Mouse (Mus musculus): ENCODE measurements around the gene Best1.
"Not testable (repeated sequence)": the region's sequence is repeated elsewhere in the genome, so short reads cannot be mapped to it uniquely, and the experiment has no call there.

Best1 gene

GRCm38 (mm10) chr19:9992011-9992958 lies 9.1 kb downstream of the Best1 start:
- CTCF ChIA-PET, result interaction anchor here (1.3 to 1.6 kb wide), 3 partner anchors 11 to 80 kb away, joined by 3 to 23 read pairs (median 7); no protein-coding TSS in a partner anchor

GRCm38 (mm10) chr19:9991304-9991703 lies 10.1 kb downstream of the Best1 start:
- CTCF ChIA-PET, result interaction anchor here (0.6 to 1.6 kb wide), 7 partner anchors 10 to 532 kb away, joined by 3 to 23 read pairs (median 5); no protein-coding TSS in a partner anchor

- CTCF ChIA-PET, result interaction anchor here (0.9 to 1.2 kb wide), 3 partner anchors 69 to 81 kb away, joined by 3 to 6 read pairs (median 4); no protein-coding TSS in a partner anchor
Observed at GRCm38 (mm10) chr19:9989884-9990256, 11.6 kb downstream of the Best1 start.

- CTCF ChIA-PET, result interaction anchor here (1.0 to 1.2 kb wide), 2 partner anchors 68 to 80 kb away, joined by 3 to 6 read pairs; no protein-coding TSS in a partner anchor
Observed at GRCm38 (mm10) chr19:9989171-9989883, 12.1 kb downstream of the Best1 start.

GRCm38 (mm10) chr19:9987593-9987992 lies 13.8 kb downstream of the Best1 start:
- CTCF ChIA-PET, result interaction anchor here (0.5 kb wide), 1 partner anchor 82 kb away, joined by 3 read pairs; no protein-coding TSS in a partner anchor

GRCm38 (mm10) chr19:9987192-9987591 lies 14.2 kb downstream of the Best1 start:
- CTCF ChIA-PET, result no interaction called here

DNA sequence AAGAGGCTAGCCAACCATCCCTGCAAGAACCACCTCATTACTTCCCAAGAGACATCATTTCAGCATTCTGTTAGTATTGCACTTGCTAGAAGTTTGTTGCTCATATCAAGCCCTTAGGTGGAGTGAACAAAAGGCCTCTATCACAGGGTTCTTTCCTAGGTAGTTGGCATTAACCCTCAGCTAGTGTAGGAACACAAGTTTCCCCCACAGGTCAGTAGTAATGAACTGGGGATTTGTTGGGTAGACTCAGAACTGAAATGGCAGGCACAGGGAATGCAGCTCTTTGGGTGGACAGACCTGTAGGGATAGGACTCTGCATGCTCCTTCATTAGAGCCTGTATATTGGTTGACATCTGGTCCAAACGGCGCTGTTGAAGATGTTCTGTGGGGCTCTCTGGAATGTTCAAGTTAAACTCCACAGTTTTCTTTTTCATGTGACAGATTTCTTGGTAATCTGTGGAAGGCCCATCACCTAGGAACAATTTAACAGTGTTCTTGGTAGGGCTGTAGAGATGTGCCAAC lies 15.5 kb downstream of the Best1 start:
- CTCF ChIA-PET, result interaction anchor here (0.5 kb wide), 1 partner anchor 32 kb away, joined by 3 read pairs; no protein-coding TSS in a partner anchor

GRCm38 (mm10) chr19:9985190-9985899 lies 16.1 kb downstream of the Best1 start:
- CTCF ChIA-PET, result interaction anchor here (0.5 to 1.3 kb wide), 2 partner anchors 9 to 32 kb away, joined by 3 to 4 read pairs; no protein-coding TSS in a partner anchor

DNA sequence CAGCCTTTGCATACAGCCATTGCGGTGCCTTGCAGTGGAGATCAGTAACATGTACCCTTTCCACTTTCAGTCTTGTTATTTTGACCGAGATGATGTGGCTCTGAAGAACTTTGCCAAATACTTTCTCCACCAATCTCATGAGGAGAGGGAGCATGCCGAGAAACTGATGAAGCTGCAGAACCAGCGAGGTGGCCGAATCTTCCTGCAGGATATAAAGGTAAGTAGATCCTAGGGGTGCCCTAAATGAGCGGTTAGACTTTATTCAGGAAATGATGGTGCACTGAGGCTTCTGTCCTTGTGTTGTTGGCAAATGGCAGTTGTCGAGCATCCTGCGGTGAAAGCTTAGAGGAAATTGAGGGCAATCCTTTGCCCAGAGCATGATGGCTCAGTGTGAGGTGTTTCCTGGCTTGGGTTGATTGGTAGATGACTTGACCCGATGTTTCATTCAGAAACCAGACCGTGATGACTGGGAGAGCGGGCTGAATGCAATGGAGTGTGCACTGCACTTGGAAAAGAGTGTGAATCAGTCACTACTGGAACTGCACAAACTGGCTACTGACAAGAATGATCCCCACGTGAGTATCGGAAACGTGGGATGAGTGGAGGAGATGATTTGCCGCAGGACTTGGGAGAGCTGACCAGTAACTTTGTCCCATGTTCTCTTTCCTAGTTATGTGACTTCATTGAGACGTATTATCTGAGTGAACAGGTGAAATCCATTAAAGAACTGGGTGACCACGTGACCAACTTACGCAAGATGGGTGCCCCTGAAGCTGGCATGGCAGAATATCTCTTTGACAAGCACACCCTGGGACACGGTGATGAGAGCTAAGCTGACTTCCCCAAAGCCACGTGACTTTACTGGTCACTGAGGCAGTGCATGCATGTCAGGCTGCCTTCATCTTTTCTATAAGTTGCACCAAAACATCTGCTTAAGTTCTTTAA lies 17.1 kb downstream of the Best1 start:
- CTCF ChIA-PET, result interaction anchor here (0.6 to 1.3 kb wide), 4 partner anchors 8 to 227 kb away, joined by 3 to 4 read pairs (median 4); no protein-coding TSS in a partner anchor

GRCm38 (mm10) chr19:9982852-9983542 lies 18.4 kb downstream of the Best1 start:
- CTCF ChIA-PET, result interaction anchor here (1.0 to 1.1 kb wide), 2 partner anchors 54 to 66 kb away, joined by 4 to 6 read pairs; no protein-coding TSS in a partner anchor

DNA sequence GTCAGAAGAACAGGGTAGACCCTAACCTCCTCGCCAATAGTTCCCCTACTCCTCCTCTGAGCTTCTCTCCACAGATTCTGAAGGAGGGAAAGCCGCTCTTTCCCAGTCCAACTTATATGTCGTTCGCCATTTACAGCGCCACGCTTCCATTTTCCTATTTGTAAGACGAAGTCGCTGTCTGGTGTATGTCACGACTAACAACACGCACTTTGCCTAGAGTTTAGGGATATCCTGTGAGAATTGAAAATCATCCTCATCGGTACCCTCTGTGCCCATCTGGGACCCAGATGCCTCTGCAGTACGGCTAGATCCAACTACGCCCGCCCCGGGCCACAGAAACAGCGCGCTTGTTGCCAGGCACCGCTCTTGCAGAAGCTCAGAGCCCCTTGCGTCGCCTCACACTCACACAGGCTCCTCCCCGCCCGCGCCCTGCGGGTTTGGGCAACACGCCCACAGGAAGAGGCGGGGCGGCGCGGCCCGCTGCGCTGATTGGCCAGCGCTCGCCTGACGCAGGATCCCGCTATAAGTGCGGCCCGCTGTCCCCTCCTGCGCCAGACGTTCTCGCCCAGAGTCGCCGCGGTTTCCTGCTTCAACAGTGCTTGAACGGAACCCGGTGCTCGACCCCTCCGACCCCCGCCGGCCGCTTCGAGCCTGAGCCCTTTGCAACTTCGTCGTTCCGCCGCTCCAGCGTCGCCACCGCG lies 19.1 kb downstream of the Best1 start:
- CTCF ChIA-PET, result interaction anchor here (0.6 to 1.4 kb wide), 3 partner anchors 33 to 51 kb away, joined by 3 read pairs; no protein-coding TSS in a partner anchor

- CTCF ChIA-PET, result interaction anchor here (0.6 to 1.4 kb wide), 4 partner anchors 10 to 51 kb away, joined by 3 read pairs; no protein-coding TSS in a partner anchor
Observed at GRCm38 (mm10) chr19:9981621-9982020, 19.8 kb downstream of the Best1 start.

DNA sequence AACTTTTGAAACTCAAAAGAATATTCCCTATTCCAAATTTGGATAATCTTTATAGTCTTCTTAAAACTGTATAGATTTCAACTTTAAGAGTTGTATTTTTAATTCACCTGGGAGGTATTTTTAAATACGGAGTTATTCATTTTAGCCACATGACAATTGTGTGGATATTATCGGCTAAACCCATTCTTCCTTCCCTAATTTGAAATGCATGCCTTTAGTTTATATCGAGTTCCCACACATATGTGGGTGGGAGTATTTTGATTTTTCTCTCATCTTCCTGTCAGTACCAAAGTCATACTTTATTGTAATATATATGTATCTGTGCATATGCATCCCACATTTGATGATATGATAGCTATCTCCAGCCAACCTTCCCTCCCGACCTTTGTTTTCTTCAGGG lies 21.2 kb downstream of the Best1 start, which contains the start of gene Fth1:
Fth1 (plus strand) TSS at position 341 of the 400 bp plus-strand sequence.
- CTCF ChIA-PET, result interaction anchor here (1.0 to 1.1 kb wide), 2 partner anchors 12 to 13 kb away, joined by 3 to 7 read pairs; no protein-coding TSS in a partner anchor

DNA sequence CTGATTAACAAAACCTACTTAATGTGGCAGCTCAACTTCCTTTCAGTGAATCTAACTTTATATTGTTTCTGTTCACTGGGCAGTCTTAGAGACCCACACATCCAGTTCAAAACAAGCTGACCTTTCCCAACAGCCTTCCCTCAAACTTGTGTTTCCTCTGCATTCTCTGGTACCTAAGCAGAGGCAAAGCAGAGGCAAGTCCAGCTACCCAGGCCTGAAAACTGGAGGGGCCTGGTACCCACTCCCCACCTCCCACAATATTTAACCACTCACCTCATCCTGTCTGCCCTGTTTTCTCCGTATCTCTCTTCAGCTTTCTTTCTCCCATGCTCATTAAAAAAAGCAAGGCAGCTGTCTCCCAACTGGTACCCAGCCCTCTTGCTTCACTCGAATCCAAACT lies 22.3 kb downstream of the Best1 start:
- CTCF ChIA-PET, result interaction anchor here (0.6 kb wide), 1 partner anchor 46 kb away, joined by 3 read pairs; no protein-coding TSS in a partner anchor

GRCm38 (mm10) chr19:9978431-9978951 lies 22.9 kb downstream of the Best1 start:
- CTCF ChIA-PET, result interaction anchor here (0.6 to 0.7 kb wide), 2 partner anchors 23 to 47 kb away, joined by 3 to 4 read pairs; no protein-coding TSS in a partner anchor

DNA sequence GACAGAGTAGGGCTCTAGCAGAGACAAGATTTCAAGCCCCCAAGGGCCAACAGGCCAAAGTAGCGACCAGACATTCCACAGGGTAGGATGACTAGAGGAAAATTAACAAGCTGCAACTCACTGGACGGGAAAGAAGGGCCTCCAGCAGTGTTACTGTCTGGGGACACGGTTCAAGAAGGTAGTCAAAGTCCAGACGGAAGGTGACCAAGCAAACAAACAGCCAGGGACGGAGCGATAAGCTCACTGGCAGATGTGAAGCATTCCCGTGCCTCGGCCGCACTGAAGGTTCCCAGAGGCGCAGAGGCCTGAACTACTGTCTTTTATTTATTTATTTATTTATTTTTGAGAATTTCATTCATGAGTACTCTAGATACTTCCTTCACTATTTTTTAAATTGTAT lies 24.3 kb downstream of the Best1 start:
- CTCF ChIA-PET, result interaction anchor here (0.6 to 1.1 kb wide), 2 partner anchors 8 to 52 kb away, joined by 4 read pairs; no protein-coding TSS in a partner anchor

DNA sequence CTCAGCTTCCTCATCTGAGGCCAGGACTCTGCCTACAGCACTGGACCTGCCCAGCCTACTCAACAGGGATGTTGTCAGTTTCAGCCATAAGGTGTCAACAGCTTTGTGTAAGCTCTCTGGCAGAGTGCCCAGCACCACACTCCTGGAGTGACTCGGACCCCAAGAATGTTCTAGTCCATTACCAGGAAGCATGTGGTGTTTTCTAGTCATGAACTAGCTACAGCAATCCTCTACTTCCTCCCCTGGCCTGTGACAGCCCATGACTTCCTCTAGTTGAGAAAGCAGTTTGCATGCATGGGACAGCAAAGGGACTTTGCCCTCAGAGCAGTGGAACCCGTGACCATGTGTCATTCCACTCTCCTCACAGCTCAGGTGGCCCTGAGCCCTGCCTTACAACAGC lies 26.6 kb downstream of the Best1 start:
- CTCF ChIA-PET, result not testable (repeated sequence)

Measured in spleen, embryonic (tissue).